Mouse (Mus musculus): Measurements from ENCODE around the gene Slc10a7.

- TF ChIP-seq EP300 (IDR thresholded peaks at IDR 0.05; ENCODE audit: low read depth): no peak
- TF ChIP-seq CTCF (IDR thresholded peaks at IDR 0.05; ENCODE audit: low read depth): no peak
Measured at GRCm38 (mm10) chr8:78703068-78703820, 194.1 kb downstream of the Slc10a7 start.

All from liver, embryonic 14.5 days (tissue).